In the genomic region with DNA sequence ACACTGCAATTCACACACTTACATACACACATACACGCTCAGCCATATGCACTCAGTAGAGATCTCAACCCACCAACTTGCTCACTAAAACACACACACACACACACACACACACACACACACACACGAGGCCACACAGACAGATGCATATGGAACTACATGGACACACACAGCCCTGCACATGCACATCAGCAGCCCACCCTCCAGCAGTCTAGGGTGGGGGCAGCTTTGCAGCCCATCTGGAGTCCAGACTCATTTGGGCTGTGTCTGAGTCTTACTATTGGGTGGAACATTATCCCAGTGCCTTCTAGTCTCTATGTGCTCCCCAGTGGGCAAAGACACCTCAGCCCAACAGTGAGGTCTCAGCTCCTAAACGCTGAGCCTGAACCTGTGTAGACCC, we compare ENCODE assay signal across 21 mouse cellular contexts. TPM values are rescaled to one million over a fixed set of nuclear protein-coding genes. Genes with fewer than 3 reads are reported as not detected.
DNase-seq lines count a peak whose midpoint lies in the region; ATAC-seq and TF ChIP-seq lines count a peak whose summit lies in the region.
"Had no signal": no experiment of that assay in that cellular context is flagged by ENCODE, and none has a peak within 500 bp of the region (broad histone marks: within the 10 kb centered on the region; RNA-seq: fewer than 3 reads in every experiment).

No protein-coding gene starts in this region.

- peak; percentile 0; the same call in 1 of the 2 replicates for ATAC-seq in forebrain, embryonic 13.5 days
- no peak for ATAC-seq in forebrain, embryonic 12.5 days (ENCODE audit: low FRiP score)
- no peak for ATAC-seq in midbrain, embryonic 14.5 days (ENCODE audit: low FRiP score, low TSS enrichment)
- no peak for ATAC-seq in midbrain, embryonic 16.5 days
- no peak for ATAC-seq in forebrain, embryonic 15.5 days (replicated peaks)
- no peak for ATAC-seq in lung, postnatal 0 days

- no peak overlapping the region for H3K4me3 ChIP-seq in forebrain, embryonic 13.5 days
- no peak overlapping the region for H3K4me3 ChIP-seq in forebrain, embryonic 12.5 days (replicated peaks)
- H3K4me3 ChIP-seq in midbrain, embryonic 14.5 days (replicated peaks; ENCODE audit: low read depth, low read length) = no peak overlapping the region
- H3K4me3 ChIP-seq in midbrain, embryonic 16.5 days (ENCODE audit: low read depth, low read length) = no peak overlapping the region
- no peak overlapping the region for H3K4me3 ChIP-seq in forebrain, embryonic 15.5 days
- no peak overlapping the region for H3K4me3 ChIP-seq in lung, postnatal 0 days (ENCODE audit: low read depth, low read length)
- H3K4me3 ChIP-seq: heart, adult 2 months; heart, embryonic 13.5 days; kidney, embryonic 15.5 days; liver, embryonic 13.5 days had no signal

- H3K9me3 ChIP-seq in forebrain, embryonic 13.5 days (replicated peaks) = no peaks in the 10 kb centered on the region
- H3K9me3 ChIP-seq in forebrain, embryonic 12.5 days = no peaks in the 10 kb centered on the region
- no peaks in the 10 kb centered on the region for H3K9me3 ChIP-seq in midbrain, embryonic 14.5 days (ENCODE audit: control insufficient read depth, low read length)
- H3K9me3 ChIP-seq in midbrain, embryonic 16.5 days (replicated peaks; ENCODE audit: control insufficient read depth, low read length, poor library complexity, severe bottlenecking) = no peaks in the 10 kb centered on the region
- H3K9me3 ChIP-seq in forebrain, embryonic 15.5 days = no peaks in the 10 kb centered on the region
- no peaks in the 10 kb centered on the region for H3K9me3 ChIP-seq in lung, postnatal 0 days (ENCODE audit: low read length)
- H3K9me3 ChIP-seq: heart, embryonic 13.5 days; kidney, embryonic 15.5 days; liver, embryonic 13.5 days had no signal

- peaks cover 90% of the 10 kb centered on the region for H3K4me1 ChIP-seq in forebrain, embryonic 13.5 days
- peaks cover 73% of the 10 kb centered on the region for H3K4me1 ChIP-seq in forebrain, embryonic 12.5 days
- H3K4me1 ChIP-seq in midbrain, embryonic 14.5 days (ENCODE audit: control insufficient read depth, insufficient read depth, low read length) = peaks cover 56% of the 10 kb centered on the region
- peaks cover 46% of the 10 kb centered on the region for H3K4me1 ChIP-seq in midbrain, embryonic 16.5 days (ENCODE audit: control insufficient read depth, insufficient read depth, low read length)
- H3K4me1 ChIP-seq in forebrain, embryonic 15.5 days = peaks cover 97% of the 10 kb centered on the region
- peaks cover 4% of the 10 kb centered on the region; the same call in 1 of the 2 replicates for H3K4me1 ChIP-seq in lung, postnatal 0 days (ENCODE audit: insufficient read depth, low read depth, low read length)
- H3K4me1 ChIP-seq: liver, embryonic 13.5 days had no signal

- WGBS in forebrain, embryonic 13.5 days = 61% methylated on average over 3 of the region's 3 CpGs
- 59% methylated on average over 3 of the region's 3 CpGs for WGBS in forebrain, embryonic 12.5 days
- 61% methylated on average over 3 of the region's 3 CpGs for WGBS in midbrain, embryonic 14.5 days
- WGBS in midbrain, embryonic 16.5 days = 69% methylated on average over 3 of the region's 3 CpGs
- WGBS in forebrain, embryonic 15.5 days = 50% methylated on average over 3 of the region's 3 CpGs
- 56% methylated on average over 3 of the region's 3 CpGs for WGBS in lung, postnatal 0 days

- H3K36me3 ChIP-seq in forebrain, embryonic 13.5 days (ENCODE audit: poor library complexity, severe bottlenecking) = peaks cover 16% of the 10 kb centered on the region
- H3K36me3 ChIP-seq in forebrain, embryonic 12.5 days (replicated peaks) = no peaks in the 10 kb centered on the region
- H3K36me3 ChIP-seq in midbrain, embryonic 14.5 days (ENCODE audit: control insufficient read depth, insufficient read depth, low read length) = peaks cover 6% of the 10 kb centered on the region; the same call in 1 of the 2 replicates
- H3K36me3 ChIP-seq in midbrain, embryonic 16.5 days (ENCODE audit: control insufficient read depth, insufficient read depth, low read length) = peaks cover 9% of the 10 kb centered on the region; the same call in 1 of the 2 replicates
- H3K36me3 ChIP-seq in forebrain, embryonic 15.5 days = no peaks in the 10 kb centered on the region
- no peaks in the 10 kb centered on the region for H3K36me3 ChIP-seq in lung, postnatal 0 days (ENCODE audit: insufficient read depth, low read length)
- H3K36me3 ChIP-seq: heart, embryonic 13.5 days; kidney, embryonic 15.5 days; liver, embryonic 13.5 days had no signal

- no peak for TF ChIP-seq EP300 in lung, postnatal 0 days (IDR thresholded peaks at IDR 0.05)

- no peak for TF ChIP-seq CTCF in lung, postnatal 0 days (IDR thresholded peaks at IDR 0.05)

- H3K27ac ChIP-seq in forebrain, embryonic 13.5 days = peak overlapping the region; percentile 93
- no peak overlapping the region; the same call in 1 of the 2 replicates for H3K27ac ChIP-seq in forebrain, embryonic 12.5 days
- 0 out of 2 replicates have a peak overlapping the region, but pooled peaks have one; percentile 74 for H3K27ac ChIP-seq in midbrain, embryonic 14.5 days (replicated peaks; ENCODE audit: low read depth, low read length)
- no peak overlapping the region; the same call in 1 of the 2 replicates for H3K27ac ChIP-seq in midbrain, embryonic 16.5 days (ENCODE audit: low read length)
- H3K27ac ChIP-seq in forebrain, embryonic 15.5 days (replicated peaks) = peak overlapping the region; percentile 95
- H3K27ac ChIP-seq in lung, postnatal 0 days (ENCODE audit: low read length) = no peak overlapping the region
- H3K27ac ChIP-seq: heart, adult 2 months; heart, embryonic 13.5 days; kidney, embryonic 15.5 days; liver, embryonic 13.5 days; stomach, postnatal 0 days had no signal

- peaks cover 41% of the 10 kb centered on the region for H3K27me3 ChIP-seq in forebrain, embryonic 13.5 days
- H3K27me3 ChIP-seq in forebrain, embryonic 12.5 days = peaks cover 80% of the 10 kb centered on the region
- H3K27me3 ChIP-seq in midbrain, embryonic 14.5 days (ENCODE audit: control insufficient read depth, insufficient read depth, low read length) = peaks cover 38% of the 10 kb centered on the region
- peaks cover 16% of the 10 kb centered on the region for H3K27me3 ChIP-seq in midbrain, embryonic 16.5 days (ENCODE audit: control insufficient read depth, insufficient read depth, low read depth, low read length)
- no peaks in the 10 kb centered on the region for H3K27me3 ChIP-seq in forebrain, embryonic 15.5 days
- peaks cover 35% of the 10 kb centered on the region for H3K27me3 ChIP-seq in lung, postnatal 0 days (replicated peaks; ENCODE audit: insufficient read depth, low read length)

- H3K9ac ChIP-seq in forebrain, embryonic 13.5 days = no peak overlapping the region
- H3K9ac ChIP-seq in forebrain, embryonic 12.5 days = no peak overlapping the region
- no peak overlapping the region for H3K9ac ChIP-seq in midbrain, embryonic 14.5 days (replicated peaks; ENCODE audit: low read length)
- H3K9ac ChIP-seq in midbrain, embryonic 16.5 days (ENCODE audit: low read depth, low read length) = no peak overlapping the region
- no peak overlapping the region for H3K9ac ChIP-seq in forebrain, embryonic 15.5 days (replicated peaks)
- H3K9ac ChIP-seq in lung, postnatal 0 days (replicated peaks; ENCODE audit: low read depth) = no peak overlapping the region
- H3K9ac ChIP-seq: heart, embryonic 13.5 days; kidney, embryonic 15.5 days; liver, embryonic 13.5 days had no signal

- DNase-seq in midbrain, embryonic 14.5 days = no peak
- DNase-seq in lung, postnatal 0 days (ENCODE audit: low spot score) = no peak
- no peak for DNase-seq in cerebellum, postnatal 14 days
- DNase-seq: adrenal gland, postnatal 25 days; cerebellum, adult 8-10 months; gastrocnemius, postnatal 36 days; heart, adult 2 months; heart, postnatal 14 days; kidney, adult 11 months; kidney, postnatal 36 days; liver, embryonic 13.5 days; lung, adult 2 months; thymus, adult 2 months; thymus, postnatal 4 days had no signal

- no peak overlapping the region for H3K4me2 ChIP-seq in forebrain, embryonic 13.5 days
- no peak overlapping the region for H3K4me2 ChIP-seq in forebrain, embryonic 12.5 days
- H3K4me2 ChIP-seq in midbrain, embryonic 14.5 days (ENCODE audit: low read length) = no peak overlapping the region
- H3K4me2 ChIP-seq in midbrain, embryonic 16.5 days (ENCODE audit: low read length) = no peak overlapping the region
- H3K4me2 ChIP-seq in forebrain, embryonic 15.5 days (replicated peaks) = no peak overlapping the region
- no peak overlapping the region for H3K4me2 ChIP-seq in lung, postnatal 0 days (replicated peaks; ENCODE audit: low read depth, low read length)
- H3K4me2 ChIP-seq: heart, embryonic 13.5 days; kidney, embryonic 15.5 days; liver, embryonic 13.5 days had no signal

RNA-seq across cellular contexts. Expression of gene Foxo6, which starts 23.0 kb away (rescaled TPM):
- 3.1 and 3.8 TPM in 2 replicates for polyA plus RNA-seq in forebrain, embryonic 13.5 days (2015; fragmentation: Nextera tagmentation; extraction: Ambion mirVana)
- 0.96 and 1.1 TPM in 2 replicates for polyA plus RNA-seq in forebrain, embryonic 12.5 days (2016; fragmentation: Nextera tagmentation; extraction: Ambion mirVana)
- 2.0 and 2.6 TPM in 2 replicates for polyA plus RNA-seq in midbrain, embryonic 14.5 days (2014; fragmentation: Nextera tagmentation; extraction: Ambion mirVana)
- polyA plus RNA-seq in midbrain, embryonic 16.5 days (2015; fragmentation: Nextera tagmentation; extraction: Ambion mirVana) = 1.1 and 1.4 TPM in 2 replicates
- polyA plus RNA-seq in forebrain, embryonic 15.5 days (2015; fragmentation: Nextera tagmentation; extraction: Ambion mirVana) = 4.4 and 5.3 TPM in 2 replicates
- polyA plus RNA-seq in lung, postnatal 0 days (2015; fragmentation: Nextera tagmentation; extraction: Ambion mirVana) = 0.13 and 0.26 TPM in 2 replicates
- polyA plus RNA-seq: heart, embryonic 13.5 days; liver, embryonic 13.5 days had no signal

Comparison
In these comparisons a context has a peak if more than half of its experiments do, and no peak if none do; other contexts are left out.
1. H3K27ac ChIP-seq: peak in forebrain, embryonic 13.5 days (single experiment), midbrain, embryonic 14.5 days (single experiment) and forebrain, embryonic 15.5 days (single experiment); none in forebrain, embryonic 12.5 days (single experiment), midbrain, embryonic 16.5 days (single experiment) and lung, postnatal 0 days (single experiment).